In the genomic region with DNA sequence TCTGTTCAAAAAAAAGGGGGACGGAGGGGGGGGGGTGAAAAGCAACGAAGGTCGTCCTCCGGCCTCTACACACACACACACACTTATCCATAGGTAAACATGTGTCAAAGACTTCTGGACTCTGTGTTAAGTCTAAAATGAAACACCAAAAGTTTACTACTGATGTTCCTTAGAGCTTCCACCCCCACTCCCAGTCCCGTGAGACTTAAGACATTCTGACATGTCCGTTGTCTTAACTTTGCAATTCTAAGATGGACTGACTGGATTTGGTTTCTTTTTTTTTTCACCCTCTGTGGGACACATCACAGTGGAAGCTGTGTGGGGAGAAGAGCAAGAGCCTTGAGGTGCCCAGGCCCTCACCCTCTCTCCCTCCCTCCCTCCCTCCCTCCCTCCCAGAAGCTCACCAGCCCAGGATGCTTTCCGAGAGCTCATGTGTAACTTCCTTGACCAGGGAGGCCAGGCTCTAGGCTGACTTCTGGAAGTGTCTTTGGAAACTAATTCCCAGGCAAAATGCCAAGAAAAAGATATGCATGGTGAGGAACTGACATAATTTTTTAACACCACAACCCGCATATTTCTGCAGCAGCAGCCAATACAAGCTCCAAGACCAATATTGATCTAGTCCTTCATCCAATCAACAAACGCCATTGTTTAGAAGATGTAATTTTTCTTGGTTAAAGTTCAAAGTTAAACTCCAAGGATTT, we compare ENCODE assay signal across 13 mouse cellular contexts. TPM values are rescaled to one million over a fixed set of nuclear protein-coding genes. Genes with fewer than 3 reads are reported as not detected.
DNase-seq lines count a peak whose midpoint lies in the region; ATAC-seq and TF ChIP-seq lines count a peak whose summit lies in the region.
"Had no signal": no experiment of that assay in that cellular context is flagged by ENCODE, and none has a peak within 500 bp of the region (broad histone marks: within the 10 kb centered on the region; RNA-seq: fewer than 3 reads in every experiment).

No protein-coding gene starts in this region.

- no peak overlapping the region for H3K4me2 ChIP-seq in kidney, embryonic 14.5 days (replicated peaks; ENCODE audit: low read depth, low read length)
- H3K4me2 ChIP-seq in kidney, embryonic 16.5 days (replicated peaks; ENCODE audit: low read depth, low read length): no peak overlapping the region
- no peak overlapping the region for H3K4me2 ChIP-seq in stomach, embryonic 16.5 days (ENCODE audit: low read depth, low read length)
- H3K4me2 ChIP-seq: liver, embryonic 11.5 days had no signal

- no peak for TF ChIP-seq POLR2A in kidney, adult 2 months (IDR thresholded peaks at IDR 0.05; ENCODE audit: low read depth, low read length)

- 67% methylated on average over 9 of the region's 9 CpGs for WGBS in kidney, adult 2 months
- WGBS in kidney, embryonic 14.5 days: 64% methylated on average over 9 of the region's 9 CpGs
- WGBS in kidney, embryonic 16.5 days: 60% methylated on average over 9 of the region's 9 CpGs
- 33% methylated on average over 9 of the region's 9 CpGs for WGBS in stomach, embryonic 16.5 days

- no peak overlapping the region for H3K27ac ChIP-seq in kidney, adult 2 months (ENCODE audit: insufficient read depth, low read depth, low read length)
- H3K27ac ChIP-seq in kidney, embryonic 14.5 days (ENCODE audit: low read depth, low read length): no peak overlapping the region
- H3K27ac ChIP-seq in kidney, embryonic 16.5 days (ENCODE audit: low read length): no peak overlapping the region
- H3K27ac ChIP-seq in stomach, embryonic 16.5 days (ENCODE audit: low read length): 0 out of 2 replicates have a peak overlapping the region, but pooled peaks have one; percentile 60

- H3K9me3 ChIP-seq in kidney, embryonic 14.5 days (ENCODE audit: control insufficient read depth, low read length): no peaks in the 10 kb centered on the region
- no peaks in the 10 kb centered on the region for H3K9me3 ChIP-seq in kidney, embryonic 16.5 days (ENCODE audit: low read length)
- H3K9me3 ChIP-seq in stomach, embryonic 16.5 days (replicated peaks; ENCODE audit: control insufficient read depth, low read length): no peaks in the 10 kb centered on the region
- H3K9me3 ChIP-seq: megakaryocyte, embryonic 14.5 days had no signal

- H3K4me3 ChIP-seq in kidney, adult 2 months (ENCODE audit: insufficient read depth, low read depth, low read length): no peak overlapping the region
- no peak overlapping the region for H3K4me3 ChIP-seq in kidney, embryonic 14.5 days (ENCODE audit: low read length)
- H3K4me3 ChIP-seq in kidney, embryonic 16.5 days (ENCODE audit: low read length): no peak overlapping the region
- H3K4me3 ChIP-seq in stomach, embryonic 16.5 days (replicated peaks; ENCODE audit: low read length): no peak overlapping the region
- H3K4me3 ChIP-seq: megakaryocyte, embryonic 14.5 days; myocyte had no signal

- no peaks in the 10 kb centered on the region for H3K36me3 ChIP-seq in kidney, adult 2 months (ENCODE audit: control insufficient read depth, insufficient read depth, low read length)
- H3K36me3 ChIP-seq in kidney, embryonic 14.5 days (ENCODE audit: control insufficient read depth, insufficient read depth, low read length): no peaks in the 10 kb centered on the region
- no peaks in the 10 kb centered on the region for H3K36me3 ChIP-seq in kidney, embryonic 16.5 days (ENCODE audit: insufficient read depth, low read length)
- H3K36me3 ChIP-seq in stomach, embryonic 16.5 days (ENCODE audit: control insufficient read depth, insufficient read depth, low read length): no peaks in the 10 kb centered on the region

- no peak for ATAC-seq in kidney, embryonic 14.5 days (ENCODE audit: low FRiP score, low TSS enrichment)
- ATAC-seq in kidney, embryonic 16.5 days (ENCODE audit: low FRiP score, low TSS enrichment): peak; percentile 54; the same call in 1 of the 2 replicates
- peak; percentile 37; the same call in 1 of the 2 replicates for ATAC-seq in stomach, embryonic 16.5 days (ENCODE audit: insufficient read depth, low FRiP score)

- H3K9ac ChIP-seq in kidney, embryonic 14.5 days (ENCODE audit: low read depth, low read length): no peak overlapping the region
- no peak overlapping the region for H3K9ac ChIP-seq in kidney, embryonic 16.5 days (replicated peaks; ENCODE audit: low read length)
- no peak overlapping the region for H3K9ac ChIP-seq in stomach, embryonic 16.5 days (ENCODE audit: low read length)

- H3K4me1 ChIP-seq in kidney, adult 2 months (ENCODE audit: control insufficient read depth, insufficient read depth, low read length): no peaks in the 10 kb centered on the region
- H3K4me1 ChIP-seq in kidney, embryonic 14.5 days (ENCODE audit: control insufficient read depth, insufficient read depth, low read length): no peaks in the 10 kb centered on the region
- H3K4me1 ChIP-seq in kidney, embryonic 16.5 days (ENCODE audit: insufficient read depth, low read length): no peaks in the 10 kb centered on the region
- H3K4me1 ChIP-seq in stomach, embryonic 16.5 days (ENCODE audit: control insufficient read depth, insufficient read depth, low read length): peaks cover 6% of the 10 kb centered on the region; the same call in 1 of the 2 replicates

- H3K27me3 ChIP-seq in kidney, adult 2 months (replicated peaks; ENCODE audit: control insufficient read depth, insufficient read depth, low read length): no peaks in the 10 kb centered on the region; the same call in 1 of the 2 replicates
- no peaks in the 10 kb centered on the region for H3K27me3 ChIP-seq in kidney, embryonic 14.5 days (ENCODE audit: control insufficient read depth, insufficient read depth, low read length)
- no peaks in the 10 kb centered on the region for H3K27me3 ChIP-seq in kidney, embryonic 16.5 days (ENCODE audit: insufficient read depth, low read length)
- H3K27me3 ChIP-seq in stomach, embryonic 16.5 days (ENCODE audit: control insufficient read depth, insufficient read depth, low read length): no peaks in the 10 kb centered on the region; the same call in 1 of the 2 replicates
- H3K27me3 ChIP-seq: megakaryocyte, embryonic 14.5 days had no signal

- no peak for TF ChIP-seq CTCF in kidney, adult 2 months (conservative IDR thresholded peaks at IDR 0.05; ENCODE audit: insufficient read depth, insufficient read length, low read depth, low read length)

- peak; percentile 67 for DNase-seq in kidney, adult 2 months
- DNase-seq in fibroblast of lung, adult 2 months (ENCODE audit: low read depth): peak; percentile 90
- DNase-seq in left cerebral cortex, adult 8-10 months (ENCODE audit: low spot score in 2 of 2): no peak
- DNase-seq in frontal cortex, postnatal 36 days (ENCODE audit: low spot score in 2 of 2): no peak
- DNase-seq: cerebellum, postnatal 25 days; gastrocnemius, postnatal 36 days; retina, postnatal 1 day had no signal

RNA-seq across cellular contexts. Expression of a gene that starts 31.0 kb away (rescaled TPM):
- 13.4 and 13.6 TPM in 2 replicates for polyA plus RNA-seq in kidney, adult 2 months (2012; rRNA removed)
- 25.8 and 47.4 TPM in 2 replicates for polyA plus RNA-seq in kidney, embryonic 14.5 days (2014; fragmentation: Nextera tagmentation; extraction: Ambion mirVana)
- 33.1 and 35.6 TPM in 2 replicates for polyA plus RNA-seq in kidney, embryonic 16.5 days (2015; fragmentation: Nextera tagmentation; extraction: Ambion mirVana)
- polyA plus RNA-seq in stomach, embryonic 16.5 days (2015; fragmentation: Nextera tagmentation; extraction: Ambion mirVana): 29.4 and 30.0 TPM in 2 replicates
- total RNA-seq in left cerebral cortex, adult 8-10 months (2022): 10 to 100 TPM; 24.7 to 33.8 (median 28.9) TPM

Comparison
In these comparisons a context has a peak if more than half of its experiments do, and no peak if none do; other contexts are left out.
1. DNase-seq: peak in kidney, adult 2 months (single experiment) and fibroblast of lung, adult 2 months (single experiment); none in left cerebral cortex, adult 8-10 months (0 of 2) and frontal cortex, postnatal 36 days (0 of 2).